Mouse (Mus musculus): ENCODE measurements around the gene Grik3. TPM values are rescaled to one million over a fixed set of nuclear protein-coding genes. Genes with fewer than 3 reads are reported as not detected.

Grik3 gene
- polyA plus RNA-seq, 1 experiment: not detected

DNA sequence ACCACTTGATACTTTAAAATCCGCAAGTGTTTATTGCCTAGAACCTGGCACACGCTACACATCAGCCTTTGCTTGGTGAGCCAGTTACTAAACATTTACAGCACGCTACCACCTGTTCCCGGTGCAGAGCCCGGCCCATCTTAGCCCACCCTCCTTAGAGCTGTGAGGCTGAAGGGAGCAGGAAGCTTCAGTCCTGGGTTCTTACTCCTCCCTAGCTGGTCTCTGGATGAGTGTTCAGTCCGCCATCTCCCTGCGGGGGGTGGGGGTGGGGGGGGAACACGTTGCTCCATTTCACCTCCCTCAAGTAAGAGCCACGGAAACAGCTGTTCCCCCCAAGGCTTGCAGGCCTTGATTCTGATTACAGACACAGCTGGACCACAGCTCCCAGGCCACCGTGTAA lies 236.5 kb downstream of the Grik3 start:
- Histone ChIP-seq H3K27me3 (ENCODE audit: control insufficient read depth, insufficient read depth, insufficient read length) (no peaks in the 10 kb centered on the region), H3K4me2 (ENCODE audit: low read depth) (no peak overlapping the region)

DNA sequence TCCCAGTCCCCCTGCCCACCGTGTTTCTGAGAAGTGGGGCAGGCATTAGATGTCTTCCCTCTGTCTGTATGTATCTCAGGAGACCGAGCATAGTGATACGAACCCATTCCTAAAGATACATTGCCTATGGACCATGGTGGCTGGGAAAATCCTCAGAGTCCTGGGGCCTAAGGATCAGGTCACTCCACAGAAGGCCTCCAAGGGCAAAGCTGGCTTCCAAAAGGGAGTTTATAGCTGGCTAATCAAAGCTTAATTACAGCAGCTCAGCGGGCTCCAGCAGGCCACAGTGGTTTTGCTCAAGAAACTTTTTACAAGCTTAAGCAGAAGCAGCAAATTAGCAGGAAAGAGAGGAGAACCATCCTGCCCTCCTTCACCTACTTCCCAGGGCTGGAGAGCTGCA lies 237.1 kb downstream of the Grik3 start:
- Histone ChIP-seq H3K79me2 (ENCODE audit: control insufficient read depth, insufficient read depth) (no peaks in the 10 kb centered on the region), H3K4me2 (ENCODE audit: low read depth) (no peak overlapping the region), H3K36me3 (ENCODE audit: control insufficient read depth, insufficient read depth) (no peaks in the 10 kb centered on the region), H3K27me3 (ENCODE audit: control insufficient read depth, insufficient read depth, insufficient read length) (no peaks in the 10 kb centered on the region), H3K4me3 (no peak overlapping the region), H3ac (ENCODE audit: control insufficient read depth, insufficient read length) (no peak overlapping the region)
- TF ChIP-seq TCF3 (IDR thresholded peaks at IDR 0.05; ENCODE audit: insufficient read length, low read depth) (no peak), POLR2AphosphoS2 (IDR thresholded peaks at IDR 0.05; ENCODE audit: insufficient read length, low read depth) (no peak), POLR2A (IDR thresholded peaks at IDR 0.05; ENCODE audit: insufficient read length, low read depth) (no peak), E2F4 (IDR thresholded peaks at IDR 0.05; ENCODE audit: insufficient read depth) (no peak), MYOD1 (IDR thresholded peaks at IDR 0.05; ENCODE audit: control insufficient read depth in 1 of 3, insufficient read length in 2 of 3, low read depth in 2 of 3) (no peak), USF1 (IDR thresholded peaks at IDR 0.05; ENCODE audit: low read depth) (no peak), MYOG (IDR thresholded peaks at IDR 0.05; ENCODE audit: control insufficient read depth in 1 of 3, insufficient read depth in 1 of 3, insufficient read length in 2 of 3, low read depth in 2 of 3) (no peak), TCF12 (IDR thresholded peaks at IDR 0.05; ENCODE audit: insufficient read depth, poor library complexity, severe bottlenecking) (no peak), REST (IDR thresholded peaks at IDR 0.05; ENCODE audit: insufficient read depth, insufficient read length) (no peak), CEBPB (IDR thresholded peaks at IDR 0.05; ENCODE audit: insufficient read depth, poor library complexity, severe bottlenecking) (no peak), SRF (IDR thresholded peaks at IDR 0.05; ENCODE audit: control insufficient read depth, insufficient read length, low read depth) (no peak), MAX (IDR thresholded peaks at IDR 0.05; ENCODE audit: low read depth) (no peak)

More for the DNA sequence above, 236.5 kb downstream of the Grik3 start:
- Histone ChIP-seq H3K79me2 (ENCODE audit: control insufficient read depth, insufficient read depth) (no peaks in the 10 kb centered on the region), H3ac (ENCODE audit: control insufficient read depth, insufficient read length) (no peak overlapping the region), H3K4me3 (no peak overlapping the region), H3K36me3 (ENCODE audit: control insufficient read depth, insufficient read depth) (no peaks in the 10 kb centered on the region)
- TF ChIP-seq CEBPB (IDR thresholded peaks at IDR 0.05; ENCODE audit: insufficient read depth, poor library complexity, severe bottlenecking) (no peak), MYOD1 (IDR thresholded peaks at IDR 0.05; ENCODE audit: control insufficient read depth in 1 of 3, insufficient read length in 2 of 3, low read depth in 2 of 3) (no peak), USF1 (IDR thresholded peaks at IDR 0.05; ENCODE audit: low read depth) (no peak), MAX (IDR thresholded peaks at IDR 0.05; ENCODE audit: low read depth) (no peak), MYOG (IDR thresholded peaks at IDR 0.05; ENCODE audit: control insufficient read depth in 1 of 3, insufficient read depth in 1 of 3, insufficient read length in 2 of 3, low read depth in 2 of 3) (no peak), REST (IDR thresholded peaks at IDR 0.05; ENCODE audit: insufficient read depth, insufficient read length) (no peak)

DNA sequence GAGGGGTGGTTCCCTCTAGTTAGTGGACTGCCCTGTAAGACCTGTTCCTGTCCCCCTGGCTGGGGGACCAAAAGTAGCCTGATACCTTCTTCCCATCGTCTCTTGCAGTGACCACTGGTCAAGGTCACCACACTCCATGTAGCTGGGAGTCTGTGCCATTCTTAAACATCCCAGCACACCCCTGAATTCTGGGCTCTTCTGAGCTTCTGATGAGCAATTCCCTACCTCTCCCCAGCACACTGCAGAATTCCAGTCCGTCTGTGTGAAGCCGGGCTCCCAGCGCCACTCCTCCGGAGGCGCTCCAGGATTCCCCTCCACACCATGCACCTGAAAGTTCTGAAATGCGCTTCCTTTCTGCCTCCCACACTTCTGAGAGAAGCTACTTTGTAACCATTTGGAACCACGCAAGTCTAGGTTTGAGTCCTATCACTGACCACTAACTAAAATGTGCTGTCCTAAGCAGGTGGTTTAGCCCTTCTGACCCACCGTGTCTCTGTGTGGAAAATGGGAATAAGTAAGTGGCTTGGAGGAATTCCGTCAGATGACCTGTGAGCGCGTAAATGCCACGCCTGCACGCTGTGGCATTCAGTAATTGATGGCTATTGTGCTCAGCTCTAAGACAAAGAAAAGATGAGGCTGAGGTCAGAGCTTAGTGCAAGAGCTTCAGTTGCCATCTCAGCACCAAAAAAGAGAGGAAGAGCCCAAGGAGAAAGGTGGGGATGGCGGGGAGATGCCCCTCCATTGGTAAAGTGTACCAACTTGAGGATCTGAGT lies 237.8 kb downstream of the Grik3 start:
- H3K4me2 ChIP-seq (ENCODE audit: low read depth): no peak overlapping the region
- TF ChIP-seq MAX (IDR thresholded peaks at IDR 0.05; ENCODE audit: low read depth): no peak
- TF ChIP-seq E2F4 (IDR thresholded peaks at IDR 0.05; ENCODE audit: insufficient read depth): no peak
- no peak for TF ChIP-seq CEBPB (IDR thresholded peaks at IDR 0.05; ENCODE audit: insufficient read depth, poor library complexity, severe bottlenecking)
- TF ChIP-seq MYOD1 (IDR thresholded peaks at IDR 0.05; ENCODE audit: control insufficient read depth in 1 of 3, insufficient read length in 2 of 3, low read depth in 2 of 3): no peak
- TF ChIP-seq REST (IDR thresholded peaks at IDR 0.05; ENCODE audit: insufficient read depth, insufficient read length): no peak
- no peak for TF ChIP-seq TCF3 (IDR thresholded peaks at IDR 0.05; ENCODE audit: insufficient read length, low read depth)
- TF ChIP-seq POLR2AphosphoS2 (IDR thresholded peaks at IDR 0.05; ENCODE audit: insufficient read length, low read depth): no peak
- TF ChIP-seq MYOG (IDR thresholded peaks at IDR 0.05; ENCODE audit: control insufficient read depth in 1 of 3, insufficient read depth in 1 of 3, insufficient read length in 2 of 3, low read depth in 2 of 3): no peak
- no peak for TF ChIP-seq USF1 (IDR thresholded peaks at IDR 0.05; ENCODE audit: low read depth)
- TF ChIP-seq TCF12 (IDR thresholded peaks at IDR 0.05; ENCODE audit: insufficient read depth, poor library complexity, severe bottlenecking): no peak
- no peak for TF ChIP-seq POLR2A (IDR thresholded peaks at IDR 0.05; ENCODE audit: insufficient read length, low read depth)
- no peak for TF ChIP-seq SRF (IDR thresholded peaks at IDR 0.05; ENCODE audit: control insufficient read depth, insufficient read length, low read depth)
- no peaks in the 10 kb centered on the region for H3K27me3 ChIP-seq (ENCODE audit: control insufficient read depth, insufficient read depth, insufficient read length)

DNA sequence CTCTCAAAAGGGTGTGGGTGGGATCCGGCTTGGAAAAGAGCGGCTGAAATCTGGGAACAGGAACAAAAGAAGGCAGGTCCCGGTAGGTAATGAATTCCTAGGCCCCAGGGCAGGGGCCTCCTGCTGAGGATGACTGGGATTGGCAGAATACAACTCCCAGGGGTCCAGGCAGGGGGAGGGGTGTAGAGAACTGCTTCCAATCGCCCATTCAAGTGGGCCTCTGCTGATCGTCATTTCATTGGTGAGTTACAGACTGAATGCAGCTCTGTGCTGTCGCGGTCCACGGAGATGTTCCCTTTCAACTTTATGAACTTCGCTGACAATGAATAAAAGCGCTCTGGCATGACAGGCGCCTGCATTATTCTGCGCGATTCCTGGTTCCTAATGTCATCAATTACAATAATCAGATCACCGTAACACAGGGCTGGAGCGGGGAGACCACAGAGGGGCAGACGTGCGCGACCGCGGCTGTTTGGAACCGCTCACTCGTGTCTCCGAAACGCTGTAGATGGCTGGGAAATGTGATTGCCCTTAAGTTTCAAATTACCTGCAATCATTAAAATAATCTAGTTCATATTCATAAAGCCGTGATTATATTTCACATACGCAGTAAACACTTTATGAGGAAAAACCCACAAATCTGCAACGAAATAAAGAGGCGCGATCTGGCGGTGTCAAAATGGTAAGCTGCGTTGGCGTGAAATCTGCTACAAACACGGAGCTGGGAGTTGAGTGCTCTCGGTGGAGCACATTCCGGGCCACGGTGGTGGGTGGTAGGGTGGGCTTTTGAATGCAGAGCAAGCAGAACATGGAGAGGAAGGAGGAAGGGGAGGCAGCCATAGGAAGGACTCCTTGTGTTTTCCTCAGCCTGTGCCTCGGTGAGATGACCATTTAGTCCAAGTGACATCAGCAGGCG lies 239.1 kb downstream of the Grik3 start:
- H3K79me2 ChIP-seq (ENCODE audit: control insufficient read depth, insufficient read depth): no peaks in the 10 kb centered on the region
- TF ChIP-seq MYOD1 (IDR thresholded peaks at IDR 0.05; ENCODE audit: control insufficient read depth in 1 of 3, insufficient read length in 2 of 3, low read depth in 2 of 3) (no peak), USF1 (IDR thresholded peaks at IDR 0.05; ENCODE audit: low read depth) (no peak), POLR2A (IDR thresholded peaks at IDR 0.05; ENCODE audit: insufficient read length, low read depth) (no peak), REST (IDR thresholded peaks at IDR 0.05; ENCODE audit: insufficient read depth, insufficient read length) (no peak)
- H3K27me3 ChIP-seq (ENCODE audit: control insufficient read depth, insufficient read depth, insufficient read length): no peaks in the 10 kb centered on the region
- H3K36me3 ChIP-seq (ENCODE audit: control insufficient read depth, insufficient read depth): no peaks in the 10 kb centered on the region
- no peak overlapping the region for H3K4me2 ChIP-seq (ENCODE audit: low read depth)
- H3ac ChIP-seq (ENCODE audit: control insufficient read depth, insufficient read length): no peak overlapping the region
- H3K4me3 ChIP-seq: no peak overlapping the region

More for the DNA sequence above, 237.8 kb downstream of the Grik3 start:
- no peaks in the 10 kb centered on the region for H3K79me2 ChIP-seq (ENCODE audit: control insufficient read depth, insufficient read depth)
- H3ac ChIP-seq (ENCODE audit: control insufficient read depth, insufficient read length): no peak overlapping the region
- no peaks in the 10 kb centered on the region for H3K36me3 ChIP-seq (ENCODE audit: control insufficient read depth, insufficient read depth)
- no peak overlapping the region for H3K4me3 ChIP-seq
